Mouse (Mus musculus): ENCODE measurements at regions not wholly inside any gene's neighbourhood (a gene's known extent, or its start where the extent isn't known, plus 50 kb on each side); places are given as distances from the start of the nearest gene placed in this dataset.

GRCm38 (mm10) chr14:23108590-23108989, 905.7 kb downstream of the Kcnma1 start:
- Histone ChIP-seq H3K27me3 (ENCODE audit: control insufficient read depth, insufficient read depth, low read length) (no peaks in the 10 kb centered on the region), H3K9me3 (replicated peaks; ENCODE audit: control insufficient read depth, low read length) (no peaks in the 10 kb centered on the region), H3K4me2 (ENCODE audit: low read depth, low read length) (no peak overlapping the region), H3K4me1 (ENCODE audit: control insufficient read depth, insufficient read depth) (no peaks in the 10 kb centered on the region), H3K36me3 (replicated peaks; ENCODE audit: control insufficient read depth, insufficient read depth, low read length) (no peaks in the 10 kb centered on the region), H3K4me3 (ENCODE audit: low read depth, low read length) (no peak overlapping the region), H3K9ac (replicated peaks; ENCODE audit: low read depth, low read length) (no peak overlapping the region), H3K27ac (ENCODE audit: low read depth) (no peak overlapping the region)
- ATAC-seq (ENCODE audit: insufficient read depth, low read depth): no peak
- no peak for TF ChIP-seq CTCF (IDR thresholded peaks at IDR 0.05; ENCODE audit: low read depth)
- TF ChIP-seq EP300 (IDR thresholded peaks at IDR 0.05; ENCODE audit: low read depth): no peak
- no peak for DNase-seq (ENCODE audit: low spot score)
- WGBS: 86% methylated on average over 7 of the region's 7 CpGs

GRCm38 (mm10) chr14:23107466-23107865, 906.8 kb downstream of the Kcnma1 start:
- no peak for DNase-seq (ENCODE audit: low spot score)
- Histone ChIP-seq H3K27me3 (ENCODE audit: control insufficient read depth, insufficient read depth, low read length) (no peaks in the 10 kb centered on the region), H3K4me2 (ENCODE audit: low read depth, low read length) (no peak overlapping the region), H3K36me3 (replicated peaks; ENCODE audit: control insufficient read depth, insufficient read depth, low read length) (no peaks in the 10 kb centered on the region), H3K9ac (replicated peaks; ENCODE audit: low read depth, low read length) (no peak overlapping the region), H3K4me1 (ENCODE audit: control insufficient read depth, insufficient read depth) (no peaks in the 10 kb centered on the region), H3K4me3 (ENCODE audit: low read depth, low read length) (no peak overlapping the region), H3K9me3 (replicated peaks; ENCODE audit: control insufficient read depth, low read length) (no peaks in the 10 kb centered on the region), H3K27ac (ENCODE audit: low read depth) (no peak overlapping the region)
- no peak for ATAC-seq (ENCODE audit: insufficient read depth, low read depth)
- TF ChIP-seq EP300 (IDR thresholded peaks at IDR 0.05; ENCODE audit: low read depth): no peak
- TF ChIP-seq CTCF (IDR thresholded peaks at IDR 0.05; ENCODE audit: low read depth): no peak
- 63% methylated on average over 4 of the region's 4 CpGs for WGBS
